Mouse (Mus musculus): ENCODE measurements around the gene Zdbf2.

Gene Zdbf2

GRCm38 (mm10) chr1:63272741-63273338, at the start of gene Zdbf2:
TSS of gene Zdbf2 (plus strand) at chr1:63273265.
- no peak for DNase-seq

- DNase-seq: no peak
These were observed 48.1 kb upstream of the Zdbf2 start for GRCm38 (mm10) chr1:63225009-63225408.

GRCm38 (mm10) chr1:63225890-63226289, 47.2 kb upstream of the Zdbf2 start:
- no peak for DNase-seq

- no peak for DNase-seq
These were observed 45.8 kb upstream of the Zdbf2 start for GRCm38 (mm10) chr1:63227241-63227640.

- no peak for DNase-seq
These were observed 35.7 kb upstream of the Zdbf2 start for GRCm38 (mm10) chr1:63237371-63237770.

- no peak for DNase-seq
These were observed 33.8 kb upstream of the Zdbf2 start for GRCm38 (mm10) chr1:63239305-63239704.

- DNase-seq: no peak
These were observed 33.3 kb upstream of the Zdbf2 start for GRCm38 (mm10) chr1:63239751-63240150.

- DNase-seq: no peak
These were observed 29.2 kb upstream of the Zdbf2 start for GRCm38 (mm10) chr1:63243854-63244253.

- DNase-seq: no peak
These were observed 26.1 kb upstream of the Zdbf2 start for GRCm38 (mm10) chr1:63246862-63247521.

- no peak for DNase-seq
These were observed 25.2 kb upstream of the Zdbf2 start for GRCm38 (mm10) chr1:63247831-63248359.

GRCm38 (mm10) chr1:63248360-63248851, 24.7 kb upstream of the Zdbf2 start:
- no peak for DNase-seq

- no peak for DNase-seq
These were observed 23.8 kb upstream of the Zdbf2 start for GRCm38 (mm10) chr1:63249261-63249660.

GRCm38 (mm10) chr1:63252351-63253209, 20.5 kb upstream of the Zdbf2 start:
- no peak for DNase-seq

GRCm38 (mm10) chr1:63253291-63253690, 19.8 kb upstream of the Zdbf2 start:
- no peak for DNase-seq

- DNase-seq: no peak
These were observed 18.0 kb upstream of the Zdbf2 start for GRCm38 (mm10) chr1:63255101-63255500.

- DNase-seq: no peak
These were observed 17.0 kb upstream of the Zdbf2 start for GRCm38 (mm10) chr1:63256083-63256482.

- DNase-seq: no peak
These were observed 14.6 kb upstream of the Zdbf2 start for GRCm38 (mm10) chr1:63258501-63258900.

GRCm38 (mm10) chr1:63259271-63259830, 13.7 kb upstream of the Zdbf2 start:
- DNase-seq: no peak

- no peak for DNase-seq
These were observed 12.9 kb upstream of the Zdbf2 start for GRCm38 (mm10) chr1:63259916-63260741.

- no peak for DNase-seq
These were observed 12.4 kb upstream of the Zdbf2 start for GRCm38 (mm10) chr1:63260742-63261033.

GRCm38 (mm10) chr1:63261041-63261590, 11.9 kb upstream of the Zdbf2 start:
- no peak for DNase-seq

- no peak for DNase-seq
These were observed 9.4 kb upstream of the Zdbf2 start for GRCm38 (mm10) chr1:63263671-63264070.
